Mouse (Mus musculus) pancreas, adult 10 weeks (tissue): ENCODE results near the gene 1700001O22Rik. TPM values are rescaled to one million over a fixed set of nuclear protein-coding genes. Genes with fewer than 3 reads are reported as not detected.

ENCODE experiments used
- polyA plus RNA-seq: library from polyadenylated mRNA; stranded (reverse); fragments of 350-450 nt; fragmentation: Illumina TruSeq; extraction: RNeasy Lipid Tissue Mini Kit (QIAGEN cat#74804); gene quantifications from one replicate; pipeline ENCODE4 v1.2.3, GENCODE M21; 2015; ENCODE audit warnings: low read depth, low replicate concordance; ENCODE audit not compliant: insufficient read depth

Gene 1700001O22Rik
- polyA plus RNA-seq, result 2.9 TPM

DNA sequence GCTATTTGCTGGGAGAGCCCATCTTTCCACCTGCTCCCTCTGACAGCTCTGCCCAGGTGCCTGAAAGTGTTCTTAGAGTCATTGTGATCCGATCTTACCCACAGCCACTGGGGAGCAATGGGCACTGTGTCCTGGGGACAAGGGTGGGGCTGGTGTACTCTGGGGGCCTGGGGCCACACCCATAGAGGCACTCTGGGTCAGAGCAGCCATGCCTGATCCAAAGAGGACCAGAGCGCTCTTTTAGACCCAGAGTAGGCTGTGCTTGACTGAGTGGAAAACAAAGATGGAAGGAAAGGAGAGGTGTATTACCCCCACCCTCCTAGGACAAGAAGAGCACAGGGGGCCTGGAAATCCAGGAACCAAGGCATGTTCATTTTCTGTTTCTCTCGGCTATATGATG lies at the start of gene 1700001O22Rik:
TSS of gene 1700001O22Rik (minus strand) at position 58 of the 400 bp plus-strand sequence.

GRCm38 (mm10) chr2:30834373-30835022 lies 31.0 kb upstream of the 1700001O22Rik start, which contains the start of gene Prrx2:
TSS of gene Prrx2 (plus strand) at chr2:30834972.

GRCm38 (mm10) chr2:30830283-30830795 lies 26.9 kb upstream of the 1700001O22Rik start, which contains the start of gene Asb6:
TSS of gene Asb6 (minus strand) at chr2:30830333.

GRCm38 (mm10) chr2:30807648-30808295 lies 4.3 kb upstream of the 1700001O22Rik start, which contains the start of gene Ntmt1:
TSS of gene Ntmt1 (plus strand) at chr2:30807826.

Other genes with a start within 250 kb of the 1700001O22Rik start
- gene Cstad, start 208.6 kb downstream of the 1700001O22Rik start, polyA plus RNA-seq, result not detected
- 8.3 TPM for gene Ntmt1, start 4.2 kb upstream of the 1700001O22Rik start, polyA plus RNA-seq
- 9.7 TPM for gene Asb6, start 26.7 kb upstream of the 1700001O22Rik start, polyA plus RNA-seq
- not detected for gene Prrx2, start 31.3 kb upstream of the 1700001O22Rik start, polyA plus RNA-seq
- 4.4 TPM for gene Ptges, start 126.2 kb upstream of the 1700001O22Rik start, polyA plus RNA-seq
- 20.6 TPM for gene Tor1b, start 149.3 kb upstream of the 1700001O22Rik start, polyA plus RNA-seq
- gene Tor1a, start 164.3 kb upstream of the 1700001O22Rik start, polyA plus RNA-seq, result 14.5 TPM
- 11.1 TPM for gene BC005624, start 178.5 kb upstream of the 1700001O22Rik start, polyA plus RNA-seq
- gene Usp20, start 178.6 kb upstream of the 1700001O22Rik start, polyA plus RNA-seq, result 4.5 TPM